Mouse (Mus musculus) bone marrow macrophage, adult 2 months (primary cell): ENCODE data around the gene Fbxo47.

ENCODE experiments used
- CTCF ChIP-seq: IDR thresholded peaks from 2 replicates; pipeline ENCODE4 v1.5.1; 2012; ENCODE audit warnings: low read depth, mild to moderate bottlenecking, low read length, moderate library complexity
- POLR2A ChIP-seq: IDR thresholded peaks from 2 replicates; pipeline ENCODE4 v1.6.1; 2012; ENCODE audit warnings: mild to moderate bottlenecking, low read depth, low read length, borderline replicate concordance

- TF ChIP-seq CTCF (no peak), POLR2A (no peak)
Measured at GRCm38 (mm10) chr11:97838779-97839440, 45.0 kb downstream of the Fbxo47 start.
